Mouse (Mus musculus): ENCODE measurements around the gene Chst15. TPM values are rescaled to one million over a fixed set of nuclear protein-coding genes. Genes with fewer than 3 reads are reported as not detected.

The Chst15 gene
- 10 to 100 TPM; 26.5 to 30.2 TPM for total RNA-seq (2023)

DNA sequence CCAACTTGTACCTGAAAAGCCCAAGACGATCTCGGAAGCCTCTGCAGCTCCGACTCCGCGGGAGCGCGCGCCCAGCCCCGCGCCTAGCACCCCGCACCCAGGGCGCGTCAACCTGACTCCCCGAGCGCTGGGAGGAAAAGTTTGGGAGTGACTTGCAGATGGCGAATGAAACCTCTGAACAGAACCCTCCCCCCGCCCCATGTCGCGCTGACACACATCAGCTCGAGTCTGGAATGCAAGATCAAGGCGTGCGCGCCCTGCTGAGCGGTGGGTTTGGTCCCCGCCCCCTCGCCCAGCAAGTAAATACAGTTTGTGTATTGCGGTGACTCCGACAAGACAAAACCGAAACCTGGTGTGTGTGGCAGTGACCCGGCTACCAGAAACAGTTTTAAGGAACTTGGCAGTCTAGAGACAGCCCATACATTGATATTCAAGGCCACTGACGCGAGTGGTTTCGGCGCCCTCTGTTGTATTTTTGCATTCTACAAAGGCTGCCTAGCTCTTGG is at the start of gene Chst15:
Gene Chst15 (minus strand): TSS at position 193 of the 506 bp plus-strand sequence.

Other genes with a start within 250 kb of the Chst15 start
- not detected for gene Cpxm2, start 162.5 kb downstream of the Chst15 start, total RNA-seq (2023)

Data from T-cell, adult 66 days (primary cell).